Mouse (Mus musculus): Measurements from ENCODE around the gene Olfr1375. TPM values are rescaled to one million over a fixed set of nuclear protein-coding genes. Genes with fewer than 3 reads are reported as not detected.
"Not testable (repeated sequence)": the region's sequence is repeated elsewhere in the genome, so short reads cannot be mapped to it uniquely, and the experiment has no call there.

The Olfr1375 gene
- polyA plus RNA-seq (2015; fragmentation: Nextera tagmentation; extraction: Ambion mirVana) = not detected in 2 replicates

DNA sequence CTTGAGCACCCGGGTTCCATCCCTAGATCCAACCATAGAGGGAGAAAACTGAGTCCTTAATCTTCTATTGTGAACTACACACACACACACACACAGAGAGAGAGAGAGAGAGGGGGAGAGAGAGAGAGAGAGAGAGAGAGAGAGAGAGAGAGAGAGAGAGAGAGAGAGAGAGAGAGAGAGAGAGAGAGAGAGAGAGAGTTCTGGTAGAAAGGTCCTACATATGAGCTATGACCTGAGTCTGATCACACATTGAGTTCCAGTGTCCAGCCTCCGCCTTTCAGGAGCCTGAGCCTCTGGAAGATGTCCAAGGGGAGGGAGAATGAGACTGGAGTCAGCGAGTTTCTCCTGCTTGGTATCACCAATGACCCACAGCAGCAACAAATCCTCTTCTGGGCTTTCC lies at the start of gene Olfr1375:
Gene Olfr1375, plus strand, starts transcription at position 301 of the 400 bp plus-strand sequence.
- H3K27me3 ChIP-seq; H3K4me1 ChIP-seq (replicated peaks); H3K4me3 ChIP-seq; H3K4me2 ChIP-seq; H3K9ac ChIP-seq; H3K27ac ChIP-seq (replicated peaks); H3K36me3 ChIP-seq; ATAC-seq (ENCODE audit: low read depth); H3K9me3 ChIP-seq: not testable (repeated sequence)
- 84% methylated on average over 3 of the region's 3 CpGs for WGBS

- Histone ChIP-seq H3K36me3 (no peaks in the 10 kb centered on the region), H3K27ac (replicated peaks) (no peak within 1 kb of the TSS), H3K4me2 (no peak within 1 kb of the TSS), H3K4me3 (no peak within 1 kb of the TSS), H3K27me3 (no peaks in the 10 kb centered on the region), H3K4me1 (replicated peaks) (no peaks in the 10 kb centered on the region), H3K9ac (no peak within 1 kb of the TSS), H3K9me3 (no peaks in the 10 kb centered on the region)
- WGBS = 86% methylated on average over 5 of the region's 5 CpGs
- no peak for ATAC-seq (ENCODE audit: low read depth)
These were observed 44.6 kb upstream of the Olfr1375 start, which contains the start of gene Olfr51 for GRCm38 (mm10) chr11:51003296-51003695. Olfr51 (plus strand) TSS chr11:51003596.

GRCm38 (mm10) chr11:51011821-51012220 lies 36.1 kb upstream of the Olfr1375 start:
- Histone ChIP-seq H3K4me3 (no peak overlapping the region), H3K4me2 (no peak overlapping the region), H3K36me3 (no peaks in the 10 kb centered on the region), H3K9ac (no peak overlapping the region), H3K4me1 (replicated peaks) (no peaks in the 10 kb centered on the region), H3K27ac (replicated peaks) (no peak overlapping the region), H3K27me3 (no peaks in the 10 kb centered on the region), H3K9me3 (no peaks in the 10 kb centered on the region)
- WGBS = 74% methylated on average over 5 of the region's 5 CpGs
- no peak for ATAC-seq (ENCODE audit: low read depth)

DNA sequence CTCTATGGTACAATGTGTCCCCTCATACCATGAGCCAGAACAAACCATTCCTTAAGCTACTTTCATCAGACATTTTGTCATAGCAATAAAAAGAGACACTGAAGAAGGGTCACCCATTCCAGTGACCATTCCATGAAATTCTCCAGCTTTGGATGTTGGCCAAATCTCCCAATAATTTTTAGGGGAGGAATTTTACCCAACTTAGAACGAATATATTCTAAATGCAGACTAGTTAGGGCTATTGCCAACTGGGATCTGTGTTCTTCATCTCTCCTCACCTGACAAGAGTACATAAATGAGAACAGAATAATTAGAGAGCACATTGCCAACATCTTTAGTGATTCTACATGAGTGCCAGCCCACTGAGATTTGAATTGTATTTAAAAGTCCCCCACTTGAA lies 34.0 kb upstream of the Olfr1375 start, which contains the start of gene Olfr54:
Gene Olfr54, plus strand, starts transcription at position 301 of the 400 bp plus-strand sequence.
- 73% methylated on average over 1 of the region's 1 CpGs for WGBS

GRCm38 (mm10) chr11:51016341-51016740 lies 31.6 kb upstream of the Olfr1375 start:
- 58% methylated on average over 2 of the region's 2 CpGs for WGBS

More for the DNA sequence above, 34.0 kb upstream of the Olfr1375 start, which contains the start of gene Olfr54:
- Histone ChIP-seq H3K36me3 (no peaks in the 10 kb centered on the region), H3K4me3 (no peak within 1 kb of the TSS), H3K27ac (replicated peaks) (no peak within 1 kb of the TSS), H3K27me3 (no peaks in the 10 kb centered on the region), H3K4me1 (replicated peaks) (no peaks in the 10 kb centered on the region), H3K4me2 (no peak within 1 kb of the TSS), H3K9ac (no peak within 1 kb of the TSS), H3K9me3 (no peaks in the 10 kb centered on the region)
- ATAC-seq (ENCODE audit: low read depth) = no peak

GRCm38 (mm10) chr11:51026811-51027210 lies 21.1 kb upstream of the Olfr1375 start:
- H3K36me3 ChIP-seq; H3K4me1 ChIP-seq (replicated peaks); H3K27me3 ChIP-seq; H3K9me3 ChIP-seq; H3K9ac ChIP-seq; H3K27ac ChIP-seq (replicated peaks); H3K4me3 ChIP-seq; H3K4me2 ChIP-seq; ATAC-seq (ENCODE audit: low read depth): not testable (repeated sequence)
- WGBS = 85% methylated on average over 11 of the region's 11 CpGs

More at GRCm38 (mm10) chr11:51016341-51016740, 31.6 kb upstream of the Olfr1375 start:
- no peaks in the 10 kb centered on the region for H3K4me1 ChIP-seq (replicated peaks)
- no peaks in the 10 kb centered on the region for H3K9me3 ChIP-seq
- ATAC-seq (ENCODE audit: low read depth) = no peak
- H3K36me3 ChIP-seq = no peaks in the 10 kb centered on the region
- no peak overlapping the region for H3K27ac ChIP-seq (replicated peaks)
- no peak overlapping the region for H3K9ac ChIP-seq
- H3K4me2 ChIP-seq = no peak overlapping the region
- H3K27me3 ChIP-seq = no peaks in the 10 kb centered on the region
- H3K4me3 ChIP-seq = no peak overlapping the region

- 68% methylated on average over 8 of the region's 8 CpGs for WGBS
- H3K9me3 ChIP-seq; H3K4me1 ChIP-seq (replicated peaks); H3K27ac ChIP-seq (replicated peaks); H3K36me3 ChIP-seq; H3K4me2 ChIP-seq; H3K4me3 ChIP-seq; ATAC-seq (ENCODE audit: low read depth); H3K9ac ChIP-seq; H3K27me3 ChIP-seq: not testable (repeated sequence)
These were observed 18.5 kb upstream of the Olfr1375 start for GRCm38 (mm10) chr11:51029381-51029780.

DNA sequence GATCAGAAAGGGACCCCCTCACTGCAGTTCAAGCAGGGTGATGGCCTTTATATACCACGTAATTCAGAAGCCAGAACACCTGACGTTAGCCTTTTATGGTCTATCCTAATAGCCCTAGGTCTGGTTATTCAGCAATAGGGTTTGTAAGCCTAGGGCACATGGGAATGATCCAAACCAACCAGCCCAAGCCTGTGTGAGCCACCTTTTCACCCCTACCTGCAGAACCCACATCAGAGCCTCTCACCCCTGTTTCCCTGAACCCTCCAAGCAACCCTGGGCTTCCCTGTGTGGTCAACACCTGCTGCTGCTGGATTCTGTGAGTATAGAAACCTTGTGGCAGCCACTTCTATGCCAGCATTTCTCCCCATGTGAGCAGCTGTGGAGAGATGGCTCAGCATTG lies 17.7 kb upstream of the Olfr1375 start:
- no peaks in the 10 kb centered on the region for H3K27me3 ChIP-seq
- ATAC-seq (ENCODE audit: low read depth) = no peak
- WGBS = 46% methylated on average over 2 of the region's 2 CpGs
- no peak overlapping the region for H3K27ac ChIP-seq (replicated peaks)
- H3K4me3 ChIP-seq = no peak overlapping the region
- no peaks in the 10 kb centered on the region for H3K36me3 ChIP-seq
- no peak overlapping the region for H3K4me2 ChIP-seq
- no peak overlapping the region for H3K9ac ChIP-seq
- no peaks in the 10 kb centered on the region for H3K4me1 ChIP-seq (replicated peaks)
- H3K9me3 ChIP-seq = no peaks in the 10 kb centered on the region

DNA sequence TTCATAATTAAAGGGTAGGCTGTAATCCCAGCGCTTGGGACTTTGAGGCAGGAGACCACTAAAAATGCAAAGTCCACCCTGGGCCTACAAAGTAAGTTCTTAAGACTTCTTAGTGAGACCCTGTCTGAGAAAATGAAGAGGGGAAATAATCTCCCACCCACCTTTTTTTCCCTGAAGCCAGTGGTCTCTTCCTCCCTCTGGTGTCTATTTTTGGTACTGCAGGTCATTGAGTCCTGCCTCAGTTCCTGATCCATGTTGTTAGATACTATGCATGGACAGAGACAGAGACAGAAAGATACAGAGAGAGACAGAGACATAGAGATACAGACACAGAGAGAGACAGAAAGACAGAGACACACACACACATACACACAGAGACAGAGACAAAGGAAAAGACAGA lies 15.1 kb upstream of the Olfr1375 start:
- no peak overlapping the region for H3K9ac ChIP-seq
- no peaks in the 10 kb centered on the region for H3K9me3 ChIP-seq
- ATAC-seq (ENCODE audit: low read depth) = no peak
- H3K4me3 ChIP-seq = no peak overlapping the region
- no peaks in the 10 kb centered on the region for H3K27me3 ChIP-seq
- H3K4me1 ChIP-seq (replicated peaks) = no peaks in the 10 kb centered on the region
- WGBS = 20% methylated on average over 1 of the region's 1 CpGs
- no peak overlapping the region for H3K4me2 ChIP-seq
- H3K36me3 ChIP-seq = no peaks in the 10 kb centered on the region
- no peak overlapping the region for H3K27ac ChIP-seq (replicated peaks)

GRCm38 (mm10) chr11:51034141-51034540 lies 13.8 kb upstream of the Olfr1375 start:
- H3K9ac ChIP-seq; ATAC-seq (ENCODE audit: low read depth); H3K27me3 ChIP-seq; H3K4me1 ChIP-seq (replicated peaks); H3K27ac ChIP-seq (replicated peaks); H3K4me2 ChIP-seq; H3K4me3 ChIP-seq; H3K9me3 ChIP-seq; H3K36me3 ChIP-seq: not testable (repeated sequence)

DNA sequence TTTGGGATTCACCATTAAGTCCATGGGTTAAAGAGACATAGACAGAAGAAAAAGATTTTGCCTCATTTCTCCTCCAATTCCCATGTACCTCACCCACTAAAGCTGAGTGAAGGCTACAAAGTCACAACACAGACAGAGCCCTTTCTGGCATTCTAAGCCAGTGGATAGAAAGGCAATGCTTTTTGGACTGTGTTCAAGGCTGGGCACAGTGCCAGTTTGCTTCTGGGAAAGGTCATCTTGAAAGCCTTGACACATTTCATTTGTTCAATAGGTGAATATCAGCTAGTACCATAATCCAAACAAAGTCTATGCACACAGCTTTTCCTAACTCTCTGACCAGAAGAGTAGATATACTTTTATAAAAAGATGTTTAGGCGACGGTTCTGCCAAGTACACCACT lies 12.0 kb upstream of the Olfr1375 start:
- Histone ChIP-seq H3K27ac (replicated peaks) (no peak overlapping the region), H3K36me3 (no peaks in the 10 kb centered on the region), H3K4me3 (no peak overlapping the region), H3K27me3 (no peaks in the 10 kb centered on the region), H3K4me1 (replicated peaks) (no peaks in the 10 kb centered on the region), H3K9ac (no peak overlapping the region), H3K9me3 (no peaks in the 10 kb centered on the region), H3K4me2 (no peak overlapping the region)
- ATAC-seq (ENCODE audit: low read depth) = no peak
- 88% methylated on average over 2 of the region's 2 CpGs for WGBS

DNA sequence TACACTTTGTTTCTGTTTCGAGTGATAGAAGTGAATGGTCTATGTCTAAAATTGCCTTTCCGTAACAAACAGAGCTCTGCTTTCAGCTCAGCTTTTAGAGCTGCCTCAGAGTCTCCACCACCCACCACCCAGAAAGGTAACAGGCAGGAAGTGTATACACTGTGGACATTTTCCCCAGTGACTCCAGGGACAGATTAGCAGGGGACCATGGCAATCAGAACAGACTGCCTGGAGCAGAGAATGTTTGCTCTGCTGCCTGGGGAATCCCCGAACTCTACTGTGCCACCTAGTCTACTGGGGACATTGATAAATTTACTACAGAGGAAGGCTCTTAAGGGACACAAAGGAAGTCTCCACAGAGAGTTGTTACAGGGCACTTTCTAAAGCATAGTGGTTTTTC lies 3.1 kb upstream of the Olfr1375 start:
- 65% methylated on average over 3 of the region's 3 CpGs for WGBS
- H3K4me3 ChIP-seq; H3K4me2 ChIP-seq; H3K4me1 ChIP-seq (replicated peaks); H3K27ac ChIP-seq (replicated peaks); H3K9me3 ChIP-seq; H3K27me3 ChIP-seq; H3K9ac ChIP-seq; H3K36me3 ChIP-seq; ATAC-seq (ENCODE audit: low read depth): not testable (repeated sequence)

- H3K4me2 ChIP-seq = no peak overlapping the region
- H3K9me3 ChIP-seq = no peaks in the 10 kb centered on the region
- ATAC-seq (ENCODE audit: low read depth) = no peak
- no peak overlapping the region for H3K9ac ChIP-seq
- H3K4me1 ChIP-seq (replicated peaks) = no peaks in the 10 kb centered on the region
- no peaks in the 10 kb centered on the region for H3K36me3 ChIP-seq
- no peaks in the 10 kb centered on the region for H3K27me3 ChIP-seq
- H3K4me3 ChIP-seq = no peak overlapping the region
- WGBS = 76% methylated on average over 2 of the region's 2 CpGs
- H3K27ac ChIP-seq (replicated peaks) = no peak overlapping the region
These were observed 3.8 kb downstream of the Olfr1375 start for GRCm38 (mm10) chr11:51051678-51052077.

Measured in neural tube, embryonic 13.5 days (tissue).